Mouse (Mus musculus) granulocyte monocyte progenitor cell, adult 5-6 weeks (primary cell): ENCODE measurements around the gene Cfap300. TPM values are rescaled to one million over a fixed set of nuclear protein-coding genes. Genes with fewer than 3 reads are reported as not detected.

Source experiments
- ATAC-seq: replicated peaks from 2 replicates; pipeline ENCODE4 v1.8.0; 2016; ENCODE audit warnings: mild to moderate bottlenecking, moderate TSS enrichment, inconsistent platforms; ENCODE audit not compliant: poor library complexity, severe bottlenecking
- total RNA-seq, 2 experiments: library from RNA; stranded (forward) in 1 of 2; stranded (reverse) in 1 of 2; fragments of 200-712, 200-1000 nt in 1 of 2; fragments of >200 nt in 1 of 2; fragmentation: Nextera tagmentation in 1 of 2; gene quantifications; 2 replicates each; pipeline ENCODE4 v1.2.3; 2014 to 2017

The Cfap300 gene
- 0.45 TPM in 1 of 2 replicates, not detected in the other for total RNA-seq (2014; fragmentation: Nextera tagmentation)
- total RNA-seq (2017), result not detected in 2 replicates

DNA sequence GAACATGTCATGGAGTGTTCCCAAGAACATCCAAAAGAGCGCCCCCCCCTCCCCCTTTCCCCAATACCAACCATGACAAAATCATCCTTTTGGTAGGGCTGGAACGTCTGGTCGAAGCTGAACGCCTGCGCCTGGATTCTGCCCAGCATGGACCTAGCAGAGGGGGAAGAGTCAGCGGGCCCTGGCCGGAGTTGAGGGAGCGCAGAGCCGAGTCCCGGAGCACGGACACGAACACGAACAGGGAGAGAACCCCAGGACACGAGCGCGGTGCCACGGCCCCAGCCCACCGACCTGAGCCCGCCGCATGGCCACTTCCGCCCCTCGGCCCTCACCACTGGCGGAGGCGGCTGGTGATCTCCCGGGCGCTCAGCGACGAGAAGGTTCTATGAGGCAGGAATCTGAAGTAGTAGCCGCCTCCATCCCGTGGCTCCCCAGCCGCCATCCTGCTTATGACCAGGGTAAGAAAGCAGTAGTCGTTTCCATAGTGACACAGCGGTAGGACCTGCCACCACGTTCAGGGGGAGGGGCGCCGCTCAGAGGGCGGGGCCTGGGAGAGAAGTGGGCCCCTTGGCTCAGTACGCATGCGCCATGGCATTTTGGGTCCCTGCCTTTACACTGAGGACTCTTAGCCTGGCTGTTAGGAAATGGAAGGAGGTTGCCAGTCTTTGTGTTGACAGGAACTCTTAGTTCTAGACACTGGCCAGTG lies at the start of gene Cfap300:
Cfap300 (minus strand) TSS at position 486 of the 706 bp plus-strand sequence.
- peak; percentile 98 for ATAC-seq

GRCm38 (mm10) chr9:8078882-8079281 lies 36.3 kb upstream of the Cfap300 start:
- no peak for ATAC-seq

- ATAC-seq, result no peak
Observed at GRCm38 (mm10) chr9:8074345-8074744, 31.7 kb upstream of the Cfap300 start.

GRCm38 (mm10) chr9:8073203-8073755 lies 30.7 kb upstream of the Cfap300 start:
- ATAC-seq, result no peak

DNA sequence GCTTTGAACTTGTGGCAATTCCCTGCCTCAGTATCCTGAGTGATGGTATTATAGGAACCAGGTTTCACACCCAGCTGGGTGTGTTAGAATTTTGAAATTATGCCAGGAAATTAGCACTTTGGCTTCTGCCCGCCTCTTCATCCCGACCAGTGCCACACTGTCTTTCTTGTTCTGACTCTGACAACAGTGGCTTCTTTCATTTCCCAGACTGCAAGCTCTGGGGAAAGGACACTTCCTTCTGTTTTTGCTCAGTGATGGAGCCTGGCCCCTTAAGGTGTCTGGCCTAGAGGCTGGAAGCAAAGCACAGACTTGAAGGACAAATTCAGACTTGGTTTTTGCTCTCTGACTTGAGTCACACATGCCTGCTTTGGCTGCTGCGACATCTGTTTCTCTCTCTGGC lies 17.0 kb upstream of the Cfap300 start:
- no peak for ATAC-seq

- ATAC-seq, result no peak
Observed at GRCm38 (mm10) chr9:8054831-8055230, 12.2 kb upstream of the Cfap300 start.

DNA sequence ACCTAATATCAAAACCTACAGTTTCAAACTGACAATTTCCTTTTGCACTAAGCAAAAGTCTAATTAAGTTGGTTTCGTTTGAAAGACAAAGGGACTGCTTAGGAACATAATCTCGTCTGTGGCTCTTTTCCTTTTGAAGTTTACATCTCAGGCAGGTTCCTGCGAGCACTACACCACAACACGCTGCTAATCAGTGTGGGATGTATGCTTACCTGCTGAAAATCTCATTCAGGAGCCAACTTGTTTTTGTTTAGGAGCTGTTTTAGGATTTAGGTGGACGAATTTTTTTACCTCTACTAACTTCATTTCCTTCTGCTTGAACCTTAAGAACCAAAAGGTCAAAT lies 393 bp upstream of the Cfap300 start:
- peak; percentile 22 for ATAC-seq

DNA sequence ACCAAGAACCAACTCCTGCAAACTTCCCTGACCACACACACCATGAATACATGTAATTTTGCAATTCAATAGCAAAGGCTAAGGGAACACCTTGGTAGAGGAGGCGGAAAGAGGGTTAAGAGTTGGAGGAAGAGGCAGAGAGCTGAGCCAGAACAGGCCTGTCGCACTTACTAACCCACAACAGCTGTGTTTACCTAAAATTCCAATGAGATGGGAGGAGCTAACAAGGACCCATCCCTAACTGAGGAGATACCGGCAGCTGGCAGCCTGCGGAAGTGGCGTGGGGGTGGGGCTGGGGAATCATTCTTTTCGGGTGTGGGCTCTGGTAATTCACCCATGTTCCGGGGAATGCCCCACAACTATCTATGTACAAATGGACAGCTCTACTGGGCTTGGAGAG lies 7.1 kb downstream of the Cfap300 start:
- no peak for ATAC-seq

DNA sequence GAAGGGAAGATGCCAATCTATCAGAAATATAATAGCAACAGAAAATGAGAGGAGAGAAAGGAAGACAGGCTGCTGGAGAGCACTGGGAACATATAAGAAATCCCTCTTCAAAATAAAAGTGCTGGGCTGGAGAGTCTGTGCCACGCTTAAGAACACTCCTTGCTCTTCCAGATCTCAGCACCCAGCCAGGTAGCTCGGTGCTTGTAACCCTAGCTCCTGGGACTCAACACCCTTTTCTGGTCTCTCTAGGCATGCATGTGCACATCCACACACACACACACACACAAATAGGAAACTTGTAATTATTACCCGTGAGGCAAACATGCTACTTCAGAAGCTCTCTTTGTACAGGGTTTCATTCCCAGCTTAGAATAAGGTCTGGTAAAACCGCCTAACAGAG lies 7.5 kb downstream of the Cfap300 start:
- no peak for ATAC-seq

DNA sequence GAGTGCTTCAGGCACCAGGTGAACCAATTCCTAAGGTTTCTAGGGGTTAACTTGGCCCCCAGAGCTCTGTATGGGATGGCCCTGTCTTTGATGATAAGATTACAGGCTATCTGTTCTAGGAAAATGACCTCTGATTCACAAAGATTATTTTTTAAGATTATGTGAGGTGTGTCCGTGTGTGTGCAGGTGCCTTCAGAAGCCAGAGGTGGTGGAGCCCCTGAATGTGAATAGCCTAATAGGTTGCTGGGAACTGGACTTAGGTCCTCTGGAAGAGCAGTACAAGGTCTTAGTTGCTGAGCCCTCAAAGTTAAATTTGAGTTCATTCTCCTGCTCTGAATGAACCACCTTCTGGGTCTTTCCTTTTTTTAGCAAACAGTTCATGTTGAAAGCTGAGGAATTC lies 8.5 kb downstream of the Cfap300 start:
- no peak for ATAC-seq

- ATAC-seq, result no peak
Observed at GRCm38 (mm10) chr9:8032847-8033246, 9.8 kb downstream of the Cfap300 start.

GRCm38 (mm10) chr9:8018609-8019008 lies 24.0 kb downstream of the Cfap300 start:
- no peak for ATAC-seq

DNA sequence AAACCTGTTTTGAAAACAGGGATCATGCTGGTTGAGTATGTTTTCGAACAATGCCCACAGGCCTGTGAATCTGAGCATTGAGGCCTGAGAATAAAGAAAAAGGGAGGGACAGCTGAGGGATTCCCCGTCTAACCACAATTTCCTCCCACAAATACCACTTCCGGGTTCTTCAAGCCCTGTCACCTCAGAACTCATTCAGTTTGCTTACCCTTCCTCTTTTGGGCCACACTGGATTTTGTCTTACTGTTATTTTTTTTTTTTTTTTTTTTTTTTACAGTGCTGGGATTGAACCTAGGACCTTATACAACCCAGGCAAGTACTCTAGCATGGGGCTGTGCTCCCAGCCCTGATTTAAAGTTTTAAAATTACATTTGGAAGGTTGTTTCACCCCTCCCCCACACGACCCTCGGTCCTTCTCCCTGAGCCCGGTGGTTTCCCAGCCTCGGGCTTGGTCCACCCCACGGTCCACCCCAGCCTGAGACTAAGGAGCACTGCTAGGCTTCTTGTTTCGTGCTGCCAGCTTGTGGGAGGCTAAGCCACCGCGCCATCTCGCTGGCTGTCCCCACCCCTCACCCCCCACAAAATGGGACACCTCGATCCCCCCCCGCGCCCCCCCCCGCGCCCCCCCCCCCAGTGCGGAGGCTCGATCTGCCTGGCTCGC lies 25.2 kb downstream of the Cfap300 start:
- ATAC-seq, result peak; percentile 96

DNA sequence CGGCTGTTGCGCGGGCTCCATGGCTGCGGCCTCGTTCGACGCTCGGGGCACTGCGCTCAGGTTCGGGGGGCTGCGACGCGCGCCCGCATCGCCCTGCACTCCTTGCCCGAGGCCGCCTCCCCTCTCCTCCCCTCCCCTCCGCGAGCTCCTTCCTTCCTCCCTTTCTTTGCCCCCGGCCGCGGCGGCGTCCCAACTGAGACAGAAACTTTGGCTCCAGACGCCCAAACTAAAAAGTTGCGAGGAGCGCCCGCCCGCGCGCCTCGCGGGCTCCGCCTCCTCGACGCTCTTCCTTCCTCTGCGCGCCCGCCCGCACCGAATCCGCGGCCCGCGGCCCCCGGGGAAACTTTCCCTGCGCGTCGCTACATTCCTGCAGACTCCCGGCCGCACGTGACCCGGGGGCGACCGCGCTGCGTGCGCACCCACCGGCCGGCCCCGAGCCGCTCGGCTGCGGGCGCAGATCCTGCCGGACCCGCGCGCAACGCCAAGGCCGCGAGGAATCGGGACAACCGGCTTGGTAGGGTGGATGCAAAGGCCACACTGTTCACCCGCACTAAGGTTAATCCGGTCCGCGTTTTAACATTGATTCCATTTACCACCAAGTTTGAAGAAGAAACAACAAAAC lies 38.1 kb downstream of the Cfap300 start, which contains the start of gene Yap1:
Yap1 (minus strand) TSS at position 227 of the 622 bp plus-strand sequence.
- ATAC-seq, result peak; percentile 69

GRCm38 (mm10) chr9:8003301-8004271 lies 39.0 kb downstream of the Cfap300 start:
- ATAC-seq, result peak; percentile 27; the same call in 1 of the 2 replicates

DNA sequence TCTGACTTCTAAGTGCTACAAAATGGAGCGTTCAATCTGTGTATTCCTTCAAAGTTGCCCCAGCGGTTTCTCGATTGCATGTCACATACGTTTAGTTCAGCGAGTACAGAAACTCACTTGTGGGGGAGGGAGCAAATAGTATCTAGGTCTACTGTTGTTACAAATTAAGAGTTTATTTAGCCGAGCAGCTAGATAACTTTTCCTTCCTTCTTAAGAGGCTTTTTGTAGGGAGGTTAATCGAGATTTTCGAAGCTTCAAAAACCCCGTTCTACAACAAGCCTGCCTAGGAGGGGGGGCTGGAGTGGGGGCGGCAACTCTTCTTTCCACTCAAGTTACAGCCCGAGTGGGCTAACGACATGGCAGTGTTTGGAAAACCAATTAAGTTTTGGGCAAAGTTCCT lies 39.8 kb downstream of the Cfap300 start:
- ATAC-seq, result no peak

DNA sequence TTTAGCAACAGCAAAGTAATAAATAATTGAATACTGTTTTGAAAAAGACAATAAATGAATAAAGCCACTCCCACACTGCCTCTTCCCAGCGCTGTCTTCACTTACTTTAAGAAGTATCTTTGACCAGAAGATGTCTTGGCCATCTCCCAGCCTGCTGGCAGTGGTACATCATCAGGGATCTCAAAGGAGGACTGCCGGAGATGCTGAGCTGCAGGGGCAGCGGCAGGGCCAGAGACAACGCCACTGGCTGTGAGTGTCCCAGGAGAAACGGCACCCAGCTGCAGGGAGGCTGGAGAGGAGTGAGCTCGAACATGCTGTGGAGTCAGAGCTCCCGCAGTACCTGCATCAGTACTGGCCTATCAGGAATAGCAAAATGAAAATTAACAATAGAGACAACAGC lies 41.3 kb downstream of the Cfap300 start:
- no peak for ATAC-seq

DNA sequence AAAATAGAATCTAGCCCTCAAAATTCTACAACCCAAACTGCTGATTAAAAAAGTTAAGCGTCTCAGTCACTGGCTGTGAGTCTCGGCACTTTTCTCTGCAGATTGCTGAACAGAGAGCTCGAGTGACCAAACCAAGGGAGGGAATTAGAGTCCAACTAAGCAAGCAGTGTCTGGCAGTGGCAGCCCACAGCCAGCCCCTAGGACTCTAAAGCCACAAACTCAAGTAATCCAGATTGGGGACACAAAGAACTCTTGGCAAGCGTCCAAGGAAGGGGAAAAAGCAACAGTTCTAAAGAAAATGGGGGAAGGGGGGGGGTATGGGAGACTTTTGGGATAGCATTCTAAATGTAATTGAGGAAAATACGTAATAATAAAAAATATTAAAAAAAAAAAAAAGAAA lies 48.3 kb downstream of the Cfap300 start:
- ATAC-seq, result no peak

DNA sequence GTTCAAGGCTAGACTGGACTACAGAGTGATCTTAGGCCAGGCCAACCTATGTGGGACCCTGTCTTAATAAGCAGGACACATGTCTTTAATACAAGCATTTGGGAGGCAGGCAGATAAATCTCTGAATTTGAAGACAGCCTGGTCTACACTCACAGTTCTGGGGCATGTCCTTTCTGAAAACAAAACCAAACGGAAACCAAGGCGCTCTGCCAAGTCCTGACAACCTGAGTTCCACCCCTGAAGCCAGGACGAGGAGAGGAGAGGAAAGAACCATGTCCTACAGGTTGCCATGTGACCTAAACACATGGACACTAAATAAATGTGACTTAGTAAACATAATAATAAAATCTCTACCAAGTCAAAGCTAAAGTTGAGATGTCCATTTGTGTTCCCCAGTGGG lies 50.0 kb downstream of the Cfap300 start:
- ATAC-seq, result no peak

DNA sequence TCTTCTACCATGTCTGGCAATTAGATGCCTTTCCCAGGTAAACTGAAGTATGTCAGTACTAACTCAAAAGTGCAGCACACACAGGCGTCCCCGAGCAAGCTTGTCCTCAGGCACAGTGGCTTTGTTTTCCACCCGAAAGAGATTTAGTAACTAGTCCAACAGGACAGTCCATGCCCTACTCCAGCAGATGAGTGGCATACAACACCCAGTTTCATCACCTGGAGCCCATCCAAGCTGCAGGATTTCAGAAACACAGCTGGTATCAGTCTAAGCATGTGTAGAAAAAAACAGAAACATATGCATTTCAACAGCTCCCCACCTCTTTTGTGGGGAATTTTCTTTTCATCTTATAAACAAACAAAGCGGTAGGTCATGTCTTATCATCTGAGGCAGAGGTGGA lies 51.7 kb downstream of the Cfap300 start:
- ATAC-seq, result no peak
